Mouse (Mus musculus) kidney, adult 18-20 months (tissue): ENCODE data around the gene Tsc22d4.
"Not testable (repeated sequence)": the region's sequence is repeated elsewhere in the genome, so short reads cannot be mapped to it uniquely, and the experiment has no call there.

ENCODE experiments used
- DNase-seq: peaks from one replicate; pipeline ENCODE4 v3.0.0; 2021

The Tsc22d4 gene

DNA sequence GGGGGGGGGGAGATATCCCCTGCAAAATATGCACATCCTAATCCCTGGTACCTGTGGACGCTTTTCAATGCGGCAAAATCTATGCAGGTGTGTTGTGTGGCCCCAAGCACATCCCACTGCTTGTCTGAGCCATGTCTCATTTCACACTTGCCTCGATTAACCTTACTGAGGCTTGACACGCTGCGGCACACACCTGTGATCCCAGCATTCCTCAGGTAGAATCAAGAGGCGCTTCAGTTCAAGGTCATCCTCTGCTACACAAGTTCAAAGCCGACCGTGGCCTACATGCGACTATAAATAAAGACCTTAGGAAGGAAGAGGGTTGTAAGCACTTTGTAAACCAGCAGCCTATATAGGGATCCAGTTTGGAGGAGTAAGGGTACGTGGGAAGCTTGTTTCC lies 3.5 kb upstream of the Tsc22d4 start:
- DNase-seq: no peak

DNA sequence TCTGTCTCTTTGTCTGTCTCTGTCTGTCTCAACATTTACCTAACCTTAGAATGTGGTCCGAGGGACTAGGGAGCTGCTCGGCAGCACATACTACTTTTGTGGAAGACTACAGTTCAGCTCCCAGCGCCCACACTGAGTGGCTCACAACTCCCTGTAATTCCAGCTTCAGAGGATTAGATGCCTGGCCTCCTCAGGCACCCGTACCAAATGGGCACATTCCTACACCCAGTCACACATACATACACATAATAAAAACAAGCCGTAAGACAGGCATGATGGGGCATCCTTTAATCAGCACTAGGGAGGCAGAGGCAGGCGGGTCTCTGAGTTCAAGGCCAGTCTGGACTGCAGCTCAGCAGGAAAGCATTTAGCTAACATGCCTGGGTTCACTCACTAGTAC lies 2.7 kb upstream of the Tsc22d4 start:
- no peak for DNase-seq

- no peak for DNase-seq
Observed at GRCm38 (mm10) chr5:137744197-137744596, 1.3 kb upstream of the Tsc22d4 start.

GRCm38 (mm10) chr5:137746282-137746850 lies 836 bp downstream of the Tsc22d4 start:
- peak; percentile 79 for DNase-seq

DNA sequence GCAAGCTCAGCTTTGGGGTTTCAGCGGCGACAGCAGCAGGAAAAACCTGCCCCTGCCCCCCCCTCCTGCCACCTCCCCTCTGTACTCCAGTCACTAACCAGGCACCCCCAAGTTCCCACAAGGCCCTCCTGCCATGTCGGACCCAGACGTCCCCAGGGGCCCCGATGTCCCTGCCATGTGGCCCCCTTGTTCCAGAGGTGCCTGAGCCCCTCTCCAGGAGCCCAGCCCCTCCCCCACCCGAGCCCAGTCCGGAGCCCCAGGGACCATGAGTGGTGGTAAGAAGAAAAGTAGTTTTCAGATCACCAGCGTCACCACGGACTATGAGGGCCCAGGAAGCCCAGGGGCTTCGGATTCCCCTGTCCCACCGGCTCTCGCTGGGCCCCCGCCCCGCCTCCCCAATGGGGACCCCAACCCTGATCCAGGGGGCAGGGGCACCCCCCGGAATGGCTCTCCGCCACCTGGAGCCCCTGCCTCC lies 1.4 kb downstream of the Tsc22d4 start:
- no peak for DNase-seq

DNA sequence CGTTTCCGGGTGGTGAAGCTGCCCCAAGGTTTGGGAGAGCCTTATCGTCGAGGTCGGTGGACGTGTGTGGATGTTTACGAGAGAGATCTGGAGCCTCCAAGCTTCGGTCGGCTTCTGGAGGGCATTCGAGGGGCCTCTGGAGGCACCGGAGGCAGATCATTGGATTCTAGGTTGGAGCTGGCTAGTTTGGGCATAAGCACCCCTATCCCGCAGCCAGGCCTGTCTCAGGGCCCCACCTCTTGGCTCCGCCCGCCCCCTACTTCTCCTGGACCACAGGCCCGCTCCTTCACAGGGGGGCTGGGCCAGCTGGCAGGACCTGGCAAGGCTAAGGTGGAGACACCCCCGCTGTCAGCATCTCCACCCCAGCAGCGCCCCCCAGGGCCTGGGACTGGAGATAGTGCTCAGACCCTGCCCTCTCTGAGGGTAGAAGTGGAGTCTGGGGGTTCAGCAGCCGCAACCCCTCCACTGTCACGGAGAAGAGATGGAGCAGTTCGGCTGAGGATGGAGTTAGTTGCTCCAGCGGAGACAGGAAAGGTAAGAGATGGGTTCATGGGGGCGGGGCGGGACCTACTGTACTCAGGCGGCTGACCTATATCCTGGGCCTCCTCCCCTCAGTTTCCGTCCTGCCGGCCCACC lies 1.9 kb downstream of the Tsc22d4 start:
- DNase-seq: peak; percentile 50

- DNase-seq: peak; percentile 31
Observed at GRCm38 (mm10) chr5:137748130-137748770, 2.7 kb downstream of the Tsc22d4 start.

DNA sequence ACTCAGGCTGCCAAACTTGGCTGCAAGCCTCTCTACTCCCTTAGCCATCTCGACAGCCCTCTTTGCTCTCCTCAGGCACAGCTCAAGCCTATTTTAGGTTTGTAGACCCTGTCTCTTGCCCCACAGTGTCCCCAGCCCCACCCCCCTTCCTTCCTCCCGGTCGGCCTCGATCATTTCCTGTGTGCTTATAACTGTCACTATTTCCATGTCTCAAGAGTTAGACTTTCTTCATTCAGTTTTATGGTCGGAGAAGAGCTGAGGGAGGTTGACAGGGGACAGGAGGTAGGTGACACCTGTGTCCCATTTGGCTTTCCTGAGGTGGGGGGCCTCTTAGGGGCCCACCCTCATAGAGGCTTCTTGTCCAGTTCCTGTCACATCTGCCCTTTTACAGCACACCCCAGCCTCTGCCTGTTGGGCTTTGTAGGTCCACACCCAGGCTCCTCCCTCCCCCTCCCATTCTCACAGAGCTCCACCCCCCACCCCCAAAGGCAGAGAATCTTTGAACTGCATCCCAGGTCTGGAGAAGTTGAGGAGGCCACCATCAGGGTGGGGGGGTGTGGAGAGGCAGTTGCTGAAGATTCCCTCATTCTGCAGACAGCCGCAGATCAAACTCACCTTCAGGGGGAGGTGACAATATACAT lies 3.8 kb downstream of the Tsc22d4 start:
- DNase-seq: no peak

DNA sequence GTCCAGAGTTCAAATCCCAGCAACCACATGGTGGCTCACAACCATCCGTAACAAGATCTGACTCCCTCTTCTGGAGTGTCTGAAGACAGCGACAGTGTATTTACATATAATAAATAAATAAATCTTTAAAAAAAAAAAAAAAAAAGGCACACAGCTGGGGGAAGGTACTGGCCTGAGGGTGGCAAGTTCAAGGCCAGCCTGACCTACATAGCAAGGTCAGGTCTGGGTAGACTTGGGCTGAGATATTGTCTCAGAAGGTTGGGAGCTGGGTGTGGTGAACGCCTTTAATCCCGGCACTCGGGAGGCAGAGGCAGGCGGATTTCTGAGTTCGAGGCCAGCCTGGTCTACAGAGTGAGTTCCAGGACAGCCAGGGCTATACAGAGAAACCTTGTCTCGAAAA lies 4.7 kb downstream of the Tsc22d4 start:
- not testable (repeated sequence) for DNase-seq

GRCm38 (mm10) chr5:137751221-137751887 lies 5.8 kb downstream of the Tsc22d4 start:
- DNase-seq: no peak

DNA sequence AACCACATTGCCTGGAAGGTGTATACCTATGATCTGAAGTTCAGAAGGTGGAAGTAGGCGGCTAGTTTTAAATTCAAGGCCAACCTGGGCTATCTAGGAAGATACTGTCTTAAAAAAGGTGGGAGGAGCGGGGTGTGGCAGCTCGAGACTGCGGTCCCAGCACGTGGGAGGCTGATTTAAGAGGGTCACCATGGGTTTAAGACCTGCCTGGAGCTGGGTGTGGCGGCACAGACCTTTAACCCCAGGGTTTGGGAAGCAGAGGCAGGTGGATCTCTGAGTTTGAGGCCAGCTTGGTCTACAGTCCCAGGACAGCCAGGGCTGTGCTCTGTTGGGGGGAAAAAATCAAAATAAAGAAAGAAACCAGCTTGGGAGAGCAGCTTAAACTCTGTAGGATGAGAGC lies 6.5 kb downstream of the Tsc22d4 start:
- no peak for DNase-seq

DNA sequence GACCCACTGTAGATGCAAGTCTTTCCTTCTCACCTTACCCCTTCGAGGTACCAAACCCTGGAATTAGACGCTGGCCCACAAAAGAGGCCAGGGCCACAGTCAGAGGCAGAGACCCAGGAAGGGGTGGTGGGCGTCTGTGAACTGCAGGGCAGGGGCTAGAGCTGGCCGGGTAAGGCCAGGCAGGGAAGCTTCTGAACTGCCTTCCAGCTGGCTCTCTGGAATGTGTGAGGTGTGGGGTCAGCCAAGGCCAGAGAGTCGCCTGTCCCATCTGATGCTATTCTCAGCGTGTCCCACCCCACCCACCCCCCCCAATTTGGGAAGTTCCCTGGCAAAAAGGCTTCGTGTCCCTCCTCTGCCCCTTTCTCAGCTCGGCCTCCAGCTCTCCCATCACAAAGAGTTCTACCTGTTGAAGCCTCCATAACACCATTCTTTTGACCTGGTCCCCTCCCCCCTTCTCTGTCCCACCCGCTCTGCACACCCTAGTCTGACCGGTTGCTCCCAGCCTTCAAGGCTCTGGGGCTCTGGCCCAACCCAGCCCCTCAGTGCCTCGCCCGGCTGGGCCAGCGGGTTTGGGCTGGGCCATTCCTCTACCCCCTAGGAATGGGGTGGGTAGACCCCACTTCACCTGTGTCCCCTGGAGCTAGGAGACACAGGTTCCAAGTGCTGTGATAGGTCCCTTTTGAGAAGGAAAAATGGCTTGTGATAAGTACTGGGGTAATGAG lies 7.7 kb downstream of the Tsc22d4 start:
- no peak for DNase-seq

- DNase-seq: no peak
Observed at GRCm38 (mm10) chr5:137755425-137755824, 9.9 kb downstream of the Tsc22d4 start.

- DNase-seq: no peak
Observed at GRCm38 (mm10) chr5:137756106-137756505, 10.6 kb downstream of the Tsc22d4 start.

DNA sequence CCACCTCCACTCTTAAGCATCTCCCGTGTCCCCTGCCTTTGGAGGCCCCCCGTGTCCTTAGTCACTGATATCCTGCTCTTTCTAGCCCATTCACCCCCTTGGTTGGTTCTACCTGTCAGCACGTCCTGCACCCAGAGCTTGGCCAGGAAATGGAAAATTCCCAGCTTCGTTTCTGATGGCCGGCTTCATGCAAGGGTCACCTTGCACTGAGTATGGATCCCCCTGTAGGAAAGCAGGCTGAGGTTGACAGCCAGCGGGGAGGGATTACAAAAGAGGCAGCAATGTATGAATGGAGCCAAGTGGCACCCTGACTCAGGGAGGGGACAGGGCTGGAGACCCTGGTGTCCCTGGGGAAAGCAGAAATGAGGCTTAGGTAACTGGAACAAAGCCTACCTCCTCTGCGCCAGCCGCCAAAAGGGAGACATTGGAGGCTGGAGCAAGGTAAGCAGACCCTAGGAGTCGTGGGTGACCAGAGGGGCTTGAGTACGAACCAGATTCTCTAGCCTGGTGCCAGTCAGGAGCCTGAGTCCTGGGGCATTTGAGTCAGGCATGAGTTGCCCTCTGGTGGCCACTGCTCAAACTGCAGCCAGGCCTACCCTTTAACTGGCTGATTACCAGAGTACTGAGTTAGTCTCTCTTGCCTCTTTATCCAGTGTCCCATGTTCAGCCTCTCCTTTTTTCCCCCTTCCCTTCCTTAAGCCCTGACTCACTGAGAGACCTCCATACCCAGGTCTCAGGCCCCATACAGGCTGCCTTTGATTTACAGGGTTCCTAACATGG lies 11.5 kb downstream of the Tsc22d4 start:
- DNase-seq: peak; percentile 91

GRCm38 (mm10) chr5:137757887-137758286 lies 12.4 kb downstream of the Tsc22d4 start:
- DNase-seq: no peak

- no peak for DNase-seq
Observed at GRCm38 (mm10) chr5:137758921-137759534, 13.5 kb downstream of the Tsc22d4 start.

DNA sequence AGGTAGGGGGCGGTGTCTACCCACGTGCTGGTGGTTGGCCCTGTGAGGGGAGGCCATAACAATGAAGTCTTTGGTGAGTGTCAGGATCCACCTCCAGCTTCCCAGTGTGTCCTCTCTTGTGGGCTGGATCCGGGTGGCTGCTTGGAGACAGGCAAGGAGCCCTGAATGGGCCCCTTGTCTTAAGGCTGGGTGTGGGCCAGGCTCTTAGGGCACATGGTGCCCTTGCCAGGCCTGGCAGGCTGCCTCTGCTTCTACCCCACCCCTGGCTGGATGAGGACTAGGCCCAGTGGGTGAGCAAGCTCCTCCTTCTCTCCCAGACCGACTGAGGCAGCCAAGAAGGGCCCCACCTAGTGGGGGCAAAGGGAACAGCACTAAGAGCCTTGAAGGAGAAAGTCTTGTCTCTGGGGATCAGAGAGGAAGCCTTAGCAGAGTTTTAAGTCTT lies 14.5 kb downstream of the Tsc22d4 start:
- DNase-seq: peak; percentile 89

GRCm38 (mm10) chr5:137764609-137765340 lies 19.2 kb downstream of the Tsc22d4 start:
- DNase-seq: no peak

DNA sequence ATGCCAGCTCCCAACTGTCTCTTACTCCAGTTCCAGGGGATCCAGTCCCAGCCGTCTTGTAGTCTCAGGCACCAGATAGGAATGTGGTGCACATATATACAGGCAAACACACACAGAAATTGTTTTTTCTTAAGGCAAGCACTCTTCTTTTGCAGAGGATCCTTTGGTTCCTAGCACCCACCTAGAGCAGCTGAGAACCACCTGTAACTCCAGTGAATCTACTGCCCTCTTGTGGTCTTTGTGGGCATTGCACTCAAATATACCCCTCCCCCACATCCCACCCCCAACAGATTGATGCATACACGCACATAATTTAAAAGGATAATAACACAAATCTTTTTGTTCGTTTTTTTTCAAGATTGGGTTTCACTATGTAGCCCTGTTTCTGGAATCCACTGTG lies 20.7 kb downstream of the Tsc22d4 start:
- no peak for DNase-seq

GRCm38 (mm10) chr5:137768475-137768874 lies 22.9 kb downstream of the Tsc22d4 start:
- DNase-seq: no peak
